Mouse (Mus musculus): ENCODE data around the gene Zfp54.
"Not testable (repeated sequence)": the region's sequence is repeated elsewhere in the genome, so short reads cannot be mapped to it uniquely, and the experiment has no call there.

Gene Zfp54

DNA sequence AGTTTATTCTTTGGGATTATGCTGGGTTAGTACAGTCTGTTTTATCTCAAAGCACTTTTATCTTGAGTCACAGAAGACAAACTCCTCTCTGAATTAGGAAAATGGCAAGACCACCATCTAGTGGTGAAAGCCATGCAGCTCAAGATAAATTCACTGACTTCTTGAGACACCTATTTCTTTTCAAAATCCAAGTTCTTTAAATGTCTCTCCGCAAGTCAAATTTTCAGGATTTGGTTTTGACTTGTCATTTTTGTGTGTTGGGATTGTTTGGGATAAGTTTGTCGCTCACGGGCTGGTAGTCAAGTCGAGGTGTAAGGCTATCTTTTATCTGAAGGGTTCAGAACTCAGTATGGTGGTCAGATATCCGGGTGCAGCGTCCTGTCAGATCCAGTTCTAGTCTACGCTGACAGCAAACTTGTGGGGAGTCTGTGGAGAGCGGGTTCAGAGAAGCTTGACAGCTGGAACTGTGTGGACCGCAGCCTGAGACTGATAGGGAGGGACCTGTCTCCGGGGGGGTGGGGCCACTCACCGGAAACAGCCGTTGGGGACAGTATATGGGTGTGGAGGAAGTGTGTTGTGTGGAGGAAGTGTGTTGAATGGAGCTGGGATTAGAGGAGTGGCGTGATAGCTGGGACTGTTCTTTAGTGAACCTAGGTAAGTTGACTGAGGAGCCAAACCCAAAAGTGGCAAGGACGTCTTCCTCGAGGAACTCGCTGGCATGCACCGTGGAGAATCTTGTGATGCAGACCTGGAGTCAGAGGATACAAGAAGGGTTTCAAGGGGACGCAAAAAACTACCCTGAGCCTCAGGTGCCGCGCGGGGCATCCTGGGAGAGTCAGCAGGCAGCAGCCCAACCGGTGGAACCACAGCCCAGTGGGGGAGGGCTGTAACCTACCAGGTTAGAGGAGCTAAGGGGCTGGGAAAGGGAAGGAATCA, at the start of gene Zfp54:
Gene Zfp54, plus strand, starts transcription at position 564 of the 936 bp plus-strand sequence.
- peak; percentile 53 to 64 for DNase-seq (ENCODE audit: low spot score in 2 of 2)

DNA sequence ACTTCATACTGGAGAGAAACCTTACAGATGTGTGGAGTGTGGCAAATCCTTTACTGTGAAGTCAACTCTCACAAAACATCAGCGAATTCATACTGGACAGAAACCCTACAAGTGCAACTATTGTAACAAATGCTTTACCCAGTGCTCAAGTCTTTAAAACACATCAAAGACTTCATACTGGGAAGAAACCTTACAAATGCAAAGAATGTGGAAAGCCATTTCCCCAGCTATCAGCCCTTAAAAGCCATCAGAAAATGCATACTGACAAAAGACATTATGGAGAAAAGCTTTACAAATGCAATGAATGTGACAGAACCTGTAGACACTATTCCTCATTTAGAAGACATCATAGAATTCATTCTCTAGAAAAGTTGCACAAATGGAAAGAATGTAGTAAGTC, 47.7 kb upstream of the Zfp54 start:
- DNase-seq (ENCODE audit: low spot score in 2 of 2), result no peak

DNA sequence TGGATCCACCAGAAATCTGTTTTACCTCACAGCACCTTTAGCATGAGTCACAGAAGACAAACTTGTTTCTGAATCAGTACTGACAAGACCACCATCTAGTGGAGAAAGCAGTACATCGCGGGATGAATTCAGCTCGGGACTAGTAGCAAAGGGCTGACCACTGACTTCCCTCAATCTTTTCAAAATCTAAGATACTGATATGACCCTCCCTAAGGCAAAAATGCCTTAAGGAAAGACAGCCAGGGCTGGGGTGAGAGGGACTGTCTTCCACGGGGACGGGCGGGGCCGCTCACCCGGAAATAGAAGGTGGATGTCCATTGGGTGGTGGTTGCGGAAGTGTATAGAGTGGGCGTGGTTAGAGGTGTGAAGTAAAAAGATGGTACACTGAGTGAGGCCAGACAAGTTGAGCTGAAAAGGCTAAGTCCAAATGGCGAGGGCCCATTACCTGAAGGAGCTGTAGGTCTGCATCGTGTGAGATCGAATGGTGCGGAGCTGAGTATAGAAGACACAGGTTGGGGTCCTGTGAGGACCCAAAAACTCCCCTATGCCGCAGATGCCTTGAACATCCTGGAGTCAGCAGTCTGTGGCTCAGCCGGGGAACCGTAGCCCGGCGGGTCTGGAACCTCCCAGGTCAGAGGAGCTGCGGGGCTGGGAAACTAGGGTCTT, 39.5 kb upstream of the Zfp54 start, which contains the start of gene Zfp677:
Gene Zfp677, plus strand, starts transcription at position 358 of the 666 bp plus-strand sequence.
- peak; percentile 32 to 40 for DNase-seq (ENCODE audit: low spot score in 2 of 2)

DNA sequence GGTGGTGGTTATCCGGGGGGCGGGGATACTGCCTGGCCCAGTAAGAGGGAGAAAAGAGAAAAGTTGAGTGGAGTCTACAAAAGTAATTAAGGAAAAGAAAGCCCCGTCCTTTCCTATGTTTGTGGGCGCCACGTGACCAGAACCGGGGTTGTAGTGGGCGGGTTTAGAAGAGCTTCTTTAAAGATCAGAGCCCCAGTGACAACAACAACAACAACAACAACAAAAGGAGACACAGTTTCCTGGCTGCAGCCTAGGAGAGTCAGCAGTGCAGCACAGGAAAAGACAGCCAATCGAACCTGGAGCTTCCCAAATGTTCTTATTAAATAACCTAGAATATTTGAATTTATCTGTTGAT, 39.0 kb upstream of the Zfp54 start:
- DNase-seq (ENCODE audit: low spot score in 2 of 2), result no peak

DNA sequence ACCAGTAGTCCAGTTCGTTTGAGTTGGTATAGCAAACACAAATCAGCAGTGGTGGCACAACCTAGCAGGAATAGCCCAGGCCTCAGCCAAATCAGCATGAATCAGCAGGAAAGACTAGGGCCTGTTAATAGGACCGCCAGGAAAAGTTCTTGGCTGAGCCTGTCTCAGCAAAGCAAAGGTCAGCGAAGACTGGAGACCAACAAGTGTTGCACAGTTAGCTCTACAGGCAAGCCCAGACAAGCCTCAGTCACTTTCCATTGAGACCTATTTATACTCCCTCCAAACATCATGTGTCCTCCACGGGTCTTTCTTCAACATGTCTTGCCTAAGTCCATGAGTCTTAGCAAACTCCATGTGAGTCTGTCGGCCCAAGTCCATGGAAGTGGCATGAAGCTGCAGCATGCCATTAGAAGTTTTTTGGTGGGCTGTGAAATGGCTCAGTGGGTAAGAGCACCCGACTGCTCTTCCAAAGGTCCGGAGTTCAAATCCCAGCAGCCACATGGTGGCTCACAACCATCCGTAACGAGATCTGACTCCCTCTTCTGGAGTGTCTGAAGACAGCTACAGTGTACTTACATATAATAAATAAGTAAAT, 15.9 kb downstream of the Zfp54 start:
- not testable (repeated sequence) for DNase-seq (ENCODE audit: low spot score in 2 of 2)

DNA sequence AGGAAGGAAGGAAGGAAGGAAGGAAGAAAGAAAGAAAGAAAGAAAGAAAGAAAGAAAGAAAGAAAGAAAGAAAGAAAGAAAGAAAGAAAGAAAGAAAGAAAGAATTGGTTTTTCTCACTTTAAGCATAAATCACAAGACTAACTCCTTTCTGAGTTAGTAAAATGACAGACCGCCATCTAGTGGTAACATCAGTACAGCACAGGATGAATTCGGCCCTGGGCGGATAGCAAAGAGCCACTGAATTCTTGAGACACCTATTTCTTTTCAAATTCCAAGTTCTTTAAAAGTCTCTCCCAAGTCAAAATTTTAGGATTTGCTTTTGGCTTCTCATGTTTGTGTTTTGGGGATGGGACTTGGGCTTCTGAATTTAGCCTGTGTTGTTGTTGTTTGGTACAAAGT, 26.6 kb downstream of the Zfp54 start:
- peak; percentile 85 for DNase-seq (ENCODE audit: low spot score in 2 of 2)

DNA sequence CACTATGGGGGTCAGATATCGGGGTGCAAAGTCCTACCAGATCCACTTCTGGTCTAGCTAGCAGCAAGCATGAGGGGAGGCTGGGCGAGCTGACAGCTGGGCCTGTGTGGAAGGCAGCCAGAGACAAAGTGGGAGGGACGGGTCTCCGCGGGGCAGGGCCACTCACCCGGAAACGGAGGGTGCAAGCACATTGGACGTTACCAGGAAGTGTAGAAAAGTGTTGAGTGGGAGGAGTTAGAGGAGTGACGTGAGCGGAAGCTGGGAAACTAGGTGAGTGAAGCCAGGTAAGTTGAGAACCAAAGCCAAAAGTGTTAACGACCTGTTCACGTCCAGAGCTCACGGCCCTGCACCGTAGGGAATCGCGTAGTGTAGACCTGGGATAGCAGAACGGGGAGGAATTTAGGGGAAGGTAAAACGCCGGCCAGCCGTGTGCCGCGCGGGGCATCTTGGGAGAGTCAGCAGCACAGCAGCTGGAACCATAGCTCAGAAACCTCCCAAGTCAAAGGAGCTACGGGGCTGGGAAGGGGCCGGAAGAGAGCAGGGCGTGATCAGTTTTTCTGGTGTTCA, 27.2 kb downstream of the Zfp54 start, which contains the start of gene Zfp51:
Gene Zfp51, plus strand, starts transcription at position 237 of the 567 bp plus-strand sequence.
- peak; percentile 78 to 86 for DNase-seq (ENCODE audit: low spot score in 2 of 2)

DNA sequence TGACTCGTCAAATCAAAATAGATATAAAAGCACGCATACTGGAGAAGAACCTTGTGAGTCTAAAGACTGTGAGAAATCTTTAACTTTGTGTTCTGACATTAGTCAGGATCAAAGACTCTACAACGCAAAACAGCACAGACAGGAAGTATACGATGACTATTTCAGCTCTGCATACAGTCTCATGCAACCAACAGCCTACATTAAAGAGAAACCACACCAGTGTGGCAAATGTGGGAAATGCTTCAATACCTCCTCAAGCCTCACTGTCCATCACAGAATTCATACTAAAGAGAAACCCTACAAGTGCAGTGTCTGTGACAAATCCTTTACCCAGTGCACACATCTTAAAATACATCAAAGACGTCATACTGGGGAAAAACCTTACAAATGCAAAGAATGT, 40.5 kb downstream of the Zfp54 start:
- no peak for DNase-seq (ENCODE audit: low spot score in 2 of 2)

DNA sequence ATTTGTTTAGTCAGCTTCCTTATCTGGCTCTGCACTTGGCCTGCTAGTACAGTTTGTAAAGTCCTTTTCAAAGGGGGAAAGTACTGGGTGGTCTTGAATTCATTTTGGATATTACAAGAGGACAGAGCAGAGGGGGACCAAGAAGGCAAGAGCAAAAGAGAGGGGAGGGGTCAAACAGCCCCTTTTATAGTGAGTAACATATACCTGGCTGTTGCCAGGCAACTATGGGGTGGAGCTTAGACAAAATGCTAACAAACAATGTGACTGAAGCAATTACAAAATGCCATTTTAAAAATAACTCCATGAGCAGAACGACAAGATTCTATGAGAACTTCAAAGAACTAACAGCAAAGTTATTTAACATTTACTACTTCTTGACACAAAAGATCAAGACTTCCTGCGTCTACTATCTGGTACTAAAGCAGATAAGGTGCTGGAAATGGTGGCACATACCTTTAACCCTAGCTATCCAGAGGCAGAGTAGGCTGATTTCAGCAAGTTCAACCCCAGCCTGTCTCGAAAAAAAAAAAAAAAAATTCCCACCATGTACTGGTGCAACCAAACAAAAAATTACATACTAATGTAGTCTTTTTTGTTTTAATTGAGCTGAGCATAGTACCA, 49.1 kb downstream of the Zfp54 start:
- no peak for DNase-seq (ENCODE audit: low spot score in 2 of 2)

DNA sequence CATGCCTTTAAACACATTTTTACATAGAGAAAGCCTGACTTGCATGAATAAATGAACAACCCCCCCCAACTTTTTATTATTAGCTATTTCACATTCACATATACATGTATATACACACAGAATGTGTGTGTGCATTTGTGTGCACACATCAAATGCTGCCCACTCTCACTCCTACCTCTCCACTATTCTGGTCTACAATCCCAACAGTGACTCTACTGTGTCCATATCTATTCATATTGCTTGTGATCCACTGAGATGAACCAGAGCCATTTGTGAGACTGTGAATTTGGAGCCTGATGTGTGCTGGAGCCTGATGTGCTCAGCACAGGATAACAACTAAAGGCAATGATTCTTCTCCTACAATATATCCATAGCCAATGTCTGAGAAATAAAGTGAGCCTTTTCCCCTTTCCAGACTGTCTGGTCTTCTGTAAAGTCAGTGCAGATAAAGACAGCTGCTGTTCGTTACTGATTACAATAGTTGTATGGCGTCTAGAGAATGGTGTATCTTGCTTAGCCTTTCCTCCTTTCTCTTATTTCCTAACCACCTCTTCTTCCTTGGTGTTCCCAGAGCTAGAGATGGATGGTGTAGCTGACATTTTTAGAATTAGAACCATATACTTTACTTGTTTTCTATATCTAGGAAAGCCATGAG, 49.8 kb downstream of the Zfp54 start:
- no peak for DNase-seq (ENCODE audit: low spot score in 2 of 2)

DNA sequence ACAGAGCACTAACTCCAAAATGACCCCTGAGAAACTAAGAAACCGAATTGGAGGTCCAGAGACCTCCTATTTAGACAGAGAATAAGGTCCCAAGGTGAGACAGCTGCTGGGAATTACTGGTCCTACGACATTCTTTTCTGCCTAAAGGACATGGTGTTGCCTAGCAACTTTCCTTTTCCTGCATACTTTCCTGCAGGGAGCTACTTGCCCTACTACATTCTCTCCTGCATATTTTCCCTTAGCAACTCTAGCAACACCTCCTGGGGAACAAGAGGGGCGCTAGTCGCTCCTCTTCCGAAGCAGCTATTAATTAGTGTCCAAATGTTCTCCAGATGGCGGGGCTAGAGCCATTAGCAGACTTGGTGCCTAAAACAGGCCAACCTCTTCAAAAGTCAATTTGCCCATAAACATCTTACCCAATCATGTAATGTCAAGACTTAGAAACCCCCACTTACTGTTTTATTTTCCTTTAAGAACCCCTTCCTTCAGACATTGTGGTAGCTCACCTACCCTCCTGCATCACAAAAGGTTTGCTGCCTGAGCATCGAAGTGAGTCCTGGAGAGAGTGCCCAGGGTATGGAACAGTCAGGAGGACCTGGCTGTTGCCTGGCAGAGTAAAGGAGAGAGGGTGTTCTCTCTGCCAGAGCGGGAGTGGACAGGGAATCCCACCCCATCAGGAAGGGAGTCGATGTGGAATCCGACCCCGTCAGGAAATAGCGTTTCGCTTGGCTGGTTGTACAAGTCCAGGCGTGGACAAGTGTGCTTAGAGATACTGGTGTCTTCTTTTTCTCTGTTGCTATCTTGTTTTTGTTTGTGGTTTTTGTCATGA, 50.5 kb downstream of the Zfp54 start:
- DNase-seq (ENCODE audit: low spot score in 2 of 2), result no peak

DNA sequence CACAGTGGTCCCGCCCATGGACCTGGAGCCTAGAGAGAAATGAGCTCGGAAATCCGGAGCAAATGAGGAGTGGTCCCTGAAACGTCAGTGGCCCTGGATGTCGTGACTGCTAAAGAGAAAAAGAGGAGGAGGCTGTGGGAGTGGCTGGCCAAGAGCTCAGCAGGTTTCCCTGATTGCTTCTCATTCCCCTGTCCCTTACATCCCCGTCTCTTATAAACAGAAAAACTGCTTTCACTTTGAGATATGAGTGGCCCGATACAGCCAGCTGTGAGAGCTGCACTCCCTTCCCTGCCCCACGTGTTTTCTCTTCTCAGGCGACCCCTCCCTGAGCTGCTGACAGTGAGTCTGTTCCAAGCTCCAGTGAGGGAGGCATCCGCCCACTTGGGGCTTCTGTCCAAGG, 51.7 kb downstream of the Zfp54 start:
- not testable (repeated sequence) for DNase-seq (ENCODE audit: low spot score in 2 of 2)

DNA sequence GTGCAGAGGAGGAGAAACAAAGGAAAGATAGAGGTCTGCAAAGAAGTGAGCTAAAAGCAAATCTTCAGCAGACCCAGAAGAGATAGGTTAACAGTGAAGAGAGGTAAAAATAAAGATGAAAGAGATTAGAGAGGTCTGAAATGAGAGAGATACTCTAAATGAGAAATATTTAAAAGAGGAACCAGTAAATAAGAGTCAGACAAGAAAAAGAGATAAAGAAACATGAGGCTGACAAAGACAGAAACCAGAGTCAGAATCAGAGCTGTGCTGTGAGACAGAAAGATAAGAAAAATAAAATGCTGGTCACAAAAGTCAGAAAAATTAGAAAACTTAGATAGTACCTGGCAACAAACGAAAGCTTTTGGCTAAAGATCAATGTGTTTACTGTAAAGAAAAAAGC, 52.3 kb downstream of the Zfp54 start:
- not testable (repeated sequence) for DNase-seq (ENCODE audit: low spot score in 2 of 2)

DNA sequence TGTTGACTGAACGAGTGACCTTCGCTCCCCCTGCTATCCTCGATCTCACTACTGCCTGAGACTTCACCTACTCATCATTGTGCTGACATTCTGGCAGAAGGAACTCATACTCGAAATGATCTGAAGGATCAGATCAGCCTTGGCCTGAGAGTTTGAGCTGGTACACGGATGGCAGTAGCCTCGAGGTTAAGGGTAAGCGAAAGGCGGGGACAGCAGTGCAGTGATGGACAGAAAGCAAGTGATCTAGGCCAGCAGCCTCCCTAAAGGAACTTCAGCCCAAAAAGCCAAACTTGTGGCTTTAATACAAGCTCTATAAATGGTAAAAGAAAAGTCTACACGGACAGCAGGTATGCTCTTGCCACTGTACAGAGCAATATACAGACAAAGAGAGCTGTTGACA, 53.3 kb downstream of the Zfp54 start:
- not testable (repeated sequence) for DNase-seq (ENCODE audit: low spot score in 2 of 2)

DNA sequence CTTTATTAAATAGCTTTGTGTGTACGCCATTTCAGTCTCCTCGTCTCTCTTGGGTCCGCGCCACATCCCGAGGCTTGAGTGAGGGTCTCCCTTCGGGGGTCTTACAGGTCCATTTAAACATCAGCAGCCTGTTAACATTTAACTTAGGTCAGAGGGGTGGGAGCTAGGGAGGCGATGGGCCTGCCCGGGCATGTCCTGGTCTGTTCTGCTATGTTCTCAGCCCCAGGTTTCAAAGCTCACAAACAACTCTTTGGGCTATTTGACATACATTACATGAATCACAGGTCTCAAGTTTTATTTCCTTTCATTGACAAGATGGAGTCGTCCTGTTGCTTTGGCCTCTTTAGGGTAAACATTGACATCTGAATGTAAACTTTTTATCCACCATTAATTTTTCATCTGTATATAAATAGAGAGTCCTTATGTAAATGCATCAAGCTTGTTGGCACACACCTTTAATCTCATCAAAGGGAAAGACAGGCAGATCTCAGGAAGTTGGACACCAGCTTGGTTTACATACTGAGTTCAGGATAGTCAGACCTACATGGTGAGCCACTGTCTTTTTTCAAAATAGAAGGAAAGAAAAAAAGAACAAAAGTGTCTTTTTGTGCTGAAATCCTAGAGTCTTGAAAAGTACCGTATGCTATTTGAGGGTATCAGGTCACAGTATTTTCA, 55.2 kb downstream of the Zfp54 start:
- DNase-seq (ENCODE audit: low spot score in 2 of 2), result not testable (repeated sequence)

All from right cerebral cortex, adult 2 months (tissue).